Mouse (Mus musculus): Measurements from ENCODE around the gene Ank. TPM values are rescaled to one million over a fixed set of nuclear protein-coding genes. Genes with fewer than 3 reads are reported as not detected.
A peak's percentile ranks its signal among the peaks of the same experiment; 100 is the strongest.

Ank gene
- total and polyA plus RNA-seq, 3 experiments: 0.04 to 0.15 TPM; not detected in 1

DNA sequence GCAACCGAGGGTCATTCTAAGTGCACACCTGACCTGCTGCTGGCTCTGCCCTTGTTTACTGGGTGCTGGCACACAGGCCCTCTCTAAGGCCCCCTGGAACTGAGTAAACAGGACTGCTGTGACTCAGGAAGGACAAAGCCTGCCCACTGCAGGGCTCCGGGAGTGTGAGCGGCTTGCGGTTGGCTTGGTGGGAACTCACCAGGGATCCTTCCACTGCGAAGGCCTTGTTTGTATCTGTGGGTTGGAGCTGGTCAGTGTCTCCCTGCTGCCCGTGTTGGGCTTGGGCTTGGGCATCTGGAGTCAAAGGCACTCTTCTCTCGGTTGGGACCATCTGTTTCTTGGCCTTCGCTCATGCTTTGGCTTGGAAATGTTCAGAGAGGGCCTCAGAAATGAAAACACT is 129.1 kb downstream of the Ank start:
- no peaks in the 10 kb centered on the region for H3K4me1 ChIP-seq (ENCODE audit: control insufficient read depth in 1 of 2, insufficient read depth in 2 of 2, low read length in 2 of 2)
- H3K4me3 ChIP-seq (ENCODE audit: control insufficient read depth in 1 of 2, insufficient read depth in 1 of 2, low read depth in 2 of 2, low read length in 2 of 2): no peak overlapping the region
- TF ChIP-seq RCOR1 (IDR thresholded peaks at IDR 0.05; ENCODE audit: low read depth, low read length) (no peak), TAL1 (IDR thresholded peaks at IDR 0.05; ENCODE audit: low read length) (no peak), BHLHE40 (IDR thresholded peaks at IDR 0.05; ENCODE audit: borderline replicate concordance, low read depth, low read length) (no peak), RAD21 (IDR thresholded peaks at IDR 0.05; ENCODE audit: low read depth, low read length) (no peak), MYC (IDR thresholded peaks at IDR 0.05; ENCODE audit: low read depth, low read length) (no peak), SIN3A (IDR thresholded peaks at IDR 0.05; ENCODE audit: low read length) (no peak), ETS1 (IDR thresholded peaks at IDR 0.05; ENCODE audit: low read depth, low read length) (no peak), CTCF (IDR thresholded peaks at IDR 0.05 in 2 of 3, conservative IDR thresholded peaks at IDR 0.05 in 1 of 3; ENCODE audit: control insufficient read depth in 1 of 3, insufficient read depth in 1 of 3, low read depth in 2 of 3, low read length in 3 of 3, poor library complexity in 1 of 3, severe bottlenecking in 1 of 3) (no peak), GABPA (IDR thresholded peaks at IDR 0.05; ENCODE audit: low read depth, low read length) (no peak), NRF1 (IDR thresholded peaks at IDR 0.05; ENCODE audit: insufficient read depth, low read depth, low read length, poor library complexity, severe bottlenecking) (no peak), NELFE (IDR thresholded peaks at IDR 0.05; ENCODE audit: low read depth, low read length) (no peak), TCF12 (IDR thresholded peaks at IDR 0.05; ENCODE audit: low read depth, low read length) (no peak), HCFC1 (IDR thresholded peaks at IDR 0.05; ENCODE audit: low read depth, low read length) (no peak), UBTF (IDR thresholded peaks at IDR 0.05; ENCODE audit: borderline replicate concordance, insufficient read depth, low read depth, low read length) (no peak)
- no peaks in the 10 kb centered on the region for H3K9me3 ChIP-seq (replicated peaks; ENCODE audit: insufficient read depth, low read length)
- no peaks in the 10 kb centered on the region for H3K27me3 ChIP-seq (ENCODE audit: control insufficient read depth in 1 of 2, insufficient read depth in 2 of 2, low read length in 2 of 2)
- no peak overlapping the region for H3K9ac ChIP-seq (ENCODE audit: control insufficient read depth, low read depth, low read length, poor library complexity, severe bottlenecking)
- no peak overlapping the region for H3K27ac ChIP-seq (ENCODE audit: control insufficient read depth, low read depth, low read length)
- DNase-seq (ENCODE audit: low read depth, low spot score): no peak
- peaks cover 2 to 10% of the 10 kb centered on the region in 2 experiments; a peak in 3 of 4 replicates for H3K36me3 ChIP-seq (ENCODE audit: control insufficient read depth in 1 of 2, insufficient read depth in 2 of 2, low read length in 2 of 2)
- H3K79me2 ChIP-seq (ENCODE audit: control insufficient read depth, insufficient read depth, low read length, poor library complexity): no peaks in the 10 kb centered on the region

DNA sequence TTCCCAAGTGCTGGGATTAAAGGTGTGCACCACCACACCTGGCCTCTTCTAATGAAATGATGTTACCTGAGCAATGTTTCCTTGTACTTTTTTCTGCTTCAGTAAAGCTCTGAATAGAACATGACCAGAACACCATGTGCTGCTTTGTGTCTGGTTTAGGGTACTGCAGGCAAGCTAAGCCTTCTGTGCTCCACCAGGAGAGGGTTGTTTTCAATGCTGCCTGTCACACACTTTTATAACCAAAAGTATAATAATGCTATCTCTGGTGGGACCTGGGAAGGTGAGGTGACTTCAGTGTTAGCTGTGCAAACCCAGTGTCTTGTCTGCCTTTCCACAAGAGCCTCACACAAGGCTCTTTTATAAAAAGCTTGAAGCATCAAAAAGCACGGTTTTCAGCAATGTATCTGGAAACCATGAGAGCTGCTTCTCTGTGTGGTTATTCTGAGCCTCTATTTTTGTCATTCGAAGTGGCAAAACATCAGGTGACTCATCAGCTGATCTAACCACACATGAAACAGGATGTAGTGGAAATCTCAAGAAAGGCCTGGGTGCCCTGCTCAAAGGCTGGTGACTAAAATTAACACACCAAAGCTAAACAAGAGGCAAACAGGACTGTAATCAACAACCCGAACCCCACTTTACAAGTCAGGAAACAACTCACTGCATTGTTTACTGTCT is 130.1 kb downstream of the Ank start:
- H3K27me3 ChIP-seq (ENCODE audit: control insufficient read depth in 1 of 2, insufficient read depth in 2 of 2, low read length in 2 of 2): no peaks in the 10 kb centered on the region
- H3K4me1 ChIP-seq (ENCODE audit: control insufficient read depth in 1 of 2, insufficient read depth in 2 of 2, low read length in 2 of 2): no peaks in the 10 kb centered on the region
- H3K27ac ChIP-seq (ENCODE audit: control insufficient read depth, low read depth, low read length): no peak overlapping the region
- H3K4me3 ChIP-seq (ENCODE audit: control insufficient read depth in 1 of 2, insufficient read depth in 1 of 2, low read depth in 2 of 2, low read length in 2 of 2): no peak overlapping the region
- peak; percentile 35 for DNase-seq (ENCODE audit: low read depth, low spot score)
- H3K9me3 ChIP-seq (replicated peaks; ENCODE audit: insufficient read depth, low read length): no peaks in the 10 kb centered on the region
- peaks cover 2 to 13% of the 10 kb centered on the region in 2 experiments; a peak in 3 of 4 replicates for H3K36me3 ChIP-seq (ENCODE audit: control insufficient read depth in 1 of 2, insufficient read depth in 2 of 2, low read length in 2 of 2)
- no peak overlapping the region for H3K9ac ChIP-seq (ENCODE audit: control insufficient read depth, low read depth, low read length, poor library complexity, severe bottlenecking)
- H3K79me2 ChIP-seq (ENCODE audit: control insufficient read depth, insufficient read depth, low read length, poor library complexity): no peaks in the 10 kb centered on the region
- TF ChIP-seq JUND (IDR thresholded peaks at IDR 0.05; ENCODE audit: low read depth, low read length): no peak
- TF ChIP-seq NRF1 (IDR thresholded peaks at IDR 0.05; ENCODE audit: insufficient read depth, low read depth, low read length, poor library complexity, severe bottlenecking): no peak
- peak; percentile 74 for TF ChIP-seq ETS1 (IDR thresholded peaks at IDR 0.05; ENCODE audit: low read depth, low read length)
- TF ChIP-seq BHLHE40 (IDR thresholded peaks at IDR 0.05; ENCODE audit: borderline replicate concordance, low read depth, low read length): peak; percentile 56; the same call in 1 of the 2 replicates
- no peak for TF ChIP-seq MXI1 (IDR thresholded peaks at IDR 0.05; ENCODE audit: low read depth, low read length)
- peak; percentile 78 for TF ChIP-seq USF1 (IDR thresholded peaks at IDR 0.05; ENCODE audit: low read depth, low read length)
- no peak for TF ChIP-seq TBP (IDR thresholded peaks at IDR 0.05; ENCODE audit: low read depth, low read length)
- no peak for TF ChIP-seq ZNF384 (IDR thresholded peaks at IDR 0.05; ENCODE audit: low read depth, low read length)
- no peak for TF ChIP-seq TCF12 (IDR thresholded peaks at IDR 0.05; ENCODE audit: low read depth, low read length)
- TF ChIP-seq CHD1 (IDR thresholded peaks at IDR 0.05; ENCODE audit: low read depth, low read length): no peak
- no peak for TF ChIP-seq KAT2A (conservative IDR thresholded peaks at IDR 0.05; ENCODE audit: low read depth, low read length)
- TF ChIP-seq POLR2A (IDR thresholded peaks at IDR 0.05; ENCODE audit: control insufficient read depth in 1 of 2, insufficient read depth in 1 of 2, low read depth in 1 of 2, low read length in 2 of 2, poor library complexity in 1 of 2): no peak
- no peak for TF ChIP-seq GABPA (IDR thresholded peaks at IDR 0.05; ENCODE audit: low read depth, low read length)
- TF ChIP-seq GATA1 (IDR thresholded peaks at IDR 0.05; ENCODE audit: low read depth, low read length): no peak
- TF ChIP-seq HCFC1 (IDR thresholded peaks at IDR 0.05; ENCODE audit: low read depth, low read length): no peak
- no peak for TF ChIP-seq MAZ (IDR thresholded peaks at IDR 0.05; ENCODE audit: low read depth, low read length)
- TF ChIP-seq E2F4 (IDR thresholded peaks at IDR 0.05; ENCODE audit: borderline replicate concordance, low read depth, low read length): no peak
- no peak for TF ChIP-seq ZMIZ1 (IDR thresholded peaks at IDR 0.05; ENCODE audit: low read depth, low read length)
- TF ChIP-seq TAL1 (IDR thresholded peaks at IDR 0.05; ENCODE audit: low read length): no peak
- TF ChIP-seq SIN3A (IDR thresholded peaks at IDR 0.05; ENCODE audit: low read length): 0 out of 2 replicates have a peak, but pooled peaks have one; percentile 44
- no peak for TF ChIP-seq RCOR1 (IDR thresholded peaks at IDR 0.05; ENCODE audit: low read depth, low read length)
- 0 out of 4 replicates have a peak, but pooled peaks of 1 of the 2 experiments have one; percentile 38 for TF ChIP-seq USF2 (IDR thresholded peaks at IDR 0.05; ENCODE audit: borderline replicate concordance in 1 of 2, insufficient read depth in 1 of 2, low read depth in 1 of 2, low read length in 2 of 2)
- no peak for TF ChIP-seq MAX (IDR thresholded peaks at IDR 0.05; ENCODE audit: low read length)
- TF ChIP-seq EP300 (IDR thresholded peaks at IDR 0.05; ENCODE audit: low read depth in 1 of 2, low read length in 2 of 2): no peak

Data from MEL (cell line).